Mouse (Mus musculus): Measurements from ENCODE around the gene Srrm1. TPM values are rescaled to one million over a fixed set of nuclear protein-coding genes. Genes with fewer than 3 reads are reported as not detected.

Gene Srrm1
- polyA plus RNA-seq, 1 experiment from 2014 or later = 179 TPM

Other genes with a start within 250 kb of the Srrm1 start
- not detected in 2 replicates for gene Runx3, start 232.7 kb downstream of the Srrm1 start, polyA plus RNA-seq (2014; fragmentation: Nextera tagmentation; extraction: Ambion mirVana)
- gene Clic4, start 80.5 kb downstream of the Srrm1 start, polyA plus RNA-seq (2014; fragmentation: Nextera tagmentation; extraction: Ambion mirVana) = 34.9 and 61.9 TPM in 2 replicates
- gene Ncmap, start 44.9 kb upstream of the Srrm1 start, polyA plus RNA-seq (2014; fragmentation: Nextera tagmentation; extraction: Ambion mirVana) = 0.67 and 1.4 TPM in 2 replicates
- 40.9 and 50.2 TPM in 2 replicates for gene Rcan3, start 80.5 kb upstream of the Srrm1 start, polyA plus RNA-seq (2014; fragmentation: Nextera tagmentation; extraction: Ambion mirVana)
- gene Stpg1, start 141.5 kb upstream of the Srrm1 start, polyA plus RNA-seq (2014; fragmentation: Nextera tagmentation; extraction: Ambion mirVana) = 0.68 TPM in 1 of 2 replicates, not detected in the other
- 7.7 and 9.8 TPM in 2 replicates for gene Nipal3, start 141.7 kb upstream of the Srrm1 start, polyA plus RNA-seq (2014; fragmentation: Nextera tagmentation; extraction: Ambion mirVana)
- gene Grhl3, start 220.3 kb upstream of the Srrm1 start, polyA plus RNA-seq (2014; fragmentation: Nextera tagmentation; extraction: Ambion mirVana) = 1.5 and 1.6 TPM in 2 replicates